Mouse (Mus musculus) stomach, embryonic 15.5 days (tissue): ENCODE data around the gene Tmem198. TPM values are rescaled to one million over a fixed set of nuclear protein-coding genes. Genes with fewer than 3 reads are reported as not detected.

Source experiments
- ATAC-seq: fragments of 200-750 bp; cut with Nextera tagmentation; 2 replicates; pipeline ENCODE4 v1.8.0; 2017; ENCODE audit warnings: low read depth, moderate number of reproducible peaks, moderate TSS enrichment; ENCODE audit not compliant: insufficient read depth, low FRiP score
- H3K27ac ChIP-seq: fragments of 300-500 bp; sonication (generic); 2 replicates; pipeline ENCODE4 v1.5.1; 2015; ENCODE audit warnings: mild to moderate bottlenecking, inconsistent platforms
- H3K27me3 ChIP-seq: fragments of 300-500 bp; sonication (generic); replicated peaks from 2 replicates; pipeline ENCODE4 v1.6.1; 2015; ENCODE audit warnings: inconsistent platforms
- H3K36me3 ChIP-seq: fragments of 300-500 bp; sonication (generic); 2 replicates; pipeline ENCODE4 v1.6.1; 2015; ENCODE audit warnings: inconsistent platforms
- H3K4me1 ChIP-seq: fragments of 300-500 bp; sonication (generic); 2 replicates; pipeline ENCODE4 v1.6.1; 2015; ENCODE audit warnings: inconsistent platforms
- H3K4me2 ChIP-seq: fragments of 300-500 bp; sonication (generic); 2 replicates; pipeline ENCODE4 v1.6.1; 2015; ENCODE audit warnings: mild to moderate bottlenecking, inconsistent platforms
- H3K4me3 ChIP-seq: fragments of 300-500 bp; sonication (generic); replicated peaks from 2 replicates; pipeline ENCODE4 v1.5.1; 2015; ENCODE audit warnings: inconsistent platforms
- H3K9ac ChIP-seq: fragments of 300-500 bp; sonication (generic); 2 replicates; pipeline ENCODE4 v1.6.1; 2015; ENCODE audit warnings: inconsistent platforms
- H3K9me3 ChIP-seq: fragments of 300-500 bp; sonication (generic); 2 replicates; pipeline ENCODE4 v1.6.1; 2016; ENCODE audit warnings: inconsistent platforms
- WGBS: fragments of 180-500 bp; shearing (Covaris S2); methylation state at CpG from one replicate; pipeline ENCODE4 v1.1.7; 2015; 5-methylcytosine and 5-hydroxymethylcytosine counted together
- polyA plus RNA-seq: library from polyadenylated mRNA; unstranded; fragments of >200 nt; fragmentation: Nextera tagmentation; extraction: Ambion mirVana; gene quantifications from 2 replicates; pipeline ENCODE4 v1.2.1, GENCODE M21; 2015

The Tmem198 gene
- polyA plus RNA-seq, 1 experiment from 2014 or later = 2.7 TPM

DNA sequence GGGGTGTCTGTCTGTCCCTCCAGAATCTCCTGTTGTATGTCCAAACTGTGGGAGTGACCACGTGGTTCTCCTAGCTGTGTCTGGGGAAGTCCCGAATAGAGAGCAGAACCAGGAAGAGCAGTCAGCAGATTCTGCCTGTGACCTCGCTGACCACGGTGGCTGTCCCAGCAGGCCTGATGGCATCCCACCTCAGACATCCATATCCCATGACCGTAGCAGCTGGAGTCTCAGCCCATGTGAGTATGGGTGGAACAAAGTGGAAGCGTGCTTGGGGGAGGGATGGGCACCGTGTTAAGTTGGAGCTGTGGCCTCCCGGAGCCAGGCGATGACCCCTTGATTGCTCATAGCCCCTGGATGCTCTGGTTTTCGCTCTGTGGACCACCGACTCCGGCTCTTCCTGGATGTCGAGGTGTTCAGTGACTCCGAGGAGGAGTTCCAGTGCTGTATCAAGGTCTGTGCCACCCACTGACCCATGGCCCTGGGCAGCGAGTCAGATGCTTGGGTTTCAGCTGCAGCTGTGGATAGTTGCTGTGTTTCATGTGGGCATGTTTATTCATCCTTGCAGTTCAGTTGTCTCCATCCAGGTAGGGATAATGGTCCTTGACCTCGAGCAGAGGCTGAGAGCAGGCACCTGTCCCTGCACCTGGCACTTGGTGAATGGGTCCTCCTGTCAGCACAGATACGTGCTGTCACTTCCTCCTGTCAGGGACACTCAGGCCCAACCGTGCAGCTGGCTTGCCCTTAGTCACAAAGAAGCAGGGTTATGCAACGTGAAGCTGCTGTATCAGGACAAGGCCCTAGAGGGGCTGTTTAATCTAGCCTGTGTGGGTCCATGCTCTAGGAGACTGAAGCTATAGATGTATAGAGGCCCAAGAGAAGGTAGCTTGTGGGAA is 53.2 kb downstream of the Tmem198 start:
- ATAC-seq = no peak
- Histone ChIP-seq H3K27ac (no peak overlapping the region), H3K4me3 (no peak overlapping the region), H3K36me3 (peaks cover 59% of the 10 kb centered on the region; the same call in 1 of the 2 replicates), H3K9ac (no peak overlapping the region), H3K9me3 (no peaks in the 10 kb centered on the region), H3K27me3 (no peaks in the 10 kb centered on the region), H3K4me1 (no peaks in the 10 kb centered on the region), H3K4me2 (no peak overlapping the region)
- WGBS = 88% methylated on average over 19 of the region's 19 CpGs

DNA sequence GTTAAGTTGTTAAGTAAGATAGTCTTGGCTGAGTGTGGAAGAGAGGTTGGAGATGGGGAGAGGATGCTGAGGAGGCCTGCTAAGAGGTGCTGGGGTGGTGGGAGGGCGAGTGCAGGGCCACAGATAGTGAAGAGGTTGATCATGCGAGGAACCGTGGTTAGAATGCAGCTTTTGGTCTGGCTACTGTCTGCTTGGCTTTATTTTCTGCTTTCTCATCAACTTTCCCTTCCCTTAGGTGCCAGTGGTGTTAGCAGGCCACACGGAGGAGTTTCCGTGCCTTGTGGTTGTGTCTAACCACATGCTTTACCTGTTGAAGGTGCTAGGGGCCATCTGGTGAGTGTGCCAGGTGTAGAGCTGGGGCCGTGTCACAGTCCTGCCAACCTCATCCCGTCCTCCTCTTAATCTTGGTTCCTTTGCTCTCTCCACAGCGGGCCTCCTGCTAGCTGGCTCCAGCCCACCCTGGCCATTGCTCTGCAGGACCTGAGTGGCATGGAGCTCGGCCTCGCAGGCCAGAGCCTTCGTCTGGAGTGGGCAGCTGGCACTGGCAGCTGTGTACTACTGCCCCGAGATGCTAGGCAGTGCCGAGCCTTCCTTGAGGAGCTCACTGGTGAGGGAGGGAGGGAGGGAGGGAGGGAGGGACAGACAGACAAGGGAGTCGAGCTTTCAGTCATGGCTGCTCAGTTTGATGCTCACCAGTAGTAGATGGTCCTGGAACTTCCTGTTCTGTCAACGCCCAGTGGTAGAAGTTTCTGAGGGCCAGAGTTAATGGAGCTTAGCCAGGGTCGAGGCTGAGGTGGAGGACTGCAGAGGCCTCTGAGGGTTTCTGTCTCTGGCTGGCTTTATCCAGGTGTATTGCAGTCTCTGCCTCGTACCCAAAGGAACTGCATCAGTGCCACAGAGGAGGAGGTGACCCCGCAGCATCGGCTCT is 54.3 kb downstream of the Tmem198 start:
- 90% methylated on average over 19 of the region's 19 CpGs for WGBS
- no peaks in the 10 kb centered on the region for H3K4me1 ChIP-seq
- H3K4me3 ChIP-seq = no peak overlapping the region
- H3K27me3 ChIP-seq = no peaks in the 10 kb centered on the region
- no peak overlapping the region for H3K27ac ChIP-seq
- no peaks in the 10 kb centered on the region for H3K9me3 ChIP-seq
- H3K9ac ChIP-seq = no peak overlapping the region
- H3K36me3 ChIP-seq = peaks cover 52% of the 10 kb centered on the region; the same call in 1 of the 2 replicates
- ATAC-seq = no peak
- H3K4me2 ChIP-seq = no peak overlapping the region

Other genes with a start within 250 kb of the Tmem198 start
- gene A630095N17Rik, start 247.4 kb upstream of the Tmem198 start, polyA plus RNA-seq = not detected in 2 replicates
- 34.9 and 35.9 TPM in 2 replicates for gene Dnajb2, start 243.1 kb upstream of the Tmem198 start, polyA plus RNA-seq
- gene Ptprn, start 215.0 kb upstream of the Tmem198 start, polyA plus RNA-seq = 2.4 and 2.8 TPM in 2 replicates
- gene Resp18, start 201.1 kb upstream of the Tmem198 start, polyA plus RNA-seq = 7.5 and 9.6 TPM in 2 replicates
- 123 and 137 TPM in 2 replicates for gene Dnpep, start 161.5 kb upstream of the Tmem198 start, polyA plus RNA-seq
- 92.1 and 93.2 TPM in 2 replicates for gene Des, start 119.2 kb upstream of the Tmem198 start, polyA plus RNA-seq
- 45.2 and 49.1 TPM in 2 replicates for gene Speg, start 104.2 kb upstream of the Tmem198 start, polyA plus RNA-seq
- 103 TPM in 2 replicates for gene Gmppa, start 43.6 kb upstream of the Tmem198 start, polyA plus RNA-seq
- gene Asic4, start 29.1 kb upstream of the Tmem198 start, polyA plus RNA-seq = 2.0 and 2.1 TPM in 2 replicates
- gene Chpf, start 225 bp upstream of the Tmem198 start, polyA plus RNA-seq = 40.9 and 41.9 TPM in 2 replicates
- gene Obsl1, start 26.9 kb downstream of the Tmem198 start, polyA plus RNA-seq = 75.1 and 84.0 TPM in 2 replicates
- 8.0 and 9.6 TPM in 2 replicates for gene Inha, start 27.5 kb downstream of the Tmem198 start, polyA plus RNA-seq
- 16.1 and 18.1 TPM in 2 replicates for gene Stk11ip, start 42.0 kb downstream of the Tmem198 start, polyA plus RNA-seq
- 17.7 and 18.2 TPM in 2 replicates for gene Slc4a3, start 66.7 kb downstream of the Tmem198 start, polyA plus RNA-seq